Mouse (Mus musculus) layer of hippocampus, adult 9-10 months (tissue): ENCODE results near the gene Cep250.

Source experiments
- DNase-seq: peaks from one replicate; pipeline ENCODE4 v3.0.0; 2022; ENCODE audit warnings: low spot score

The Cep250 gene

DNA sequence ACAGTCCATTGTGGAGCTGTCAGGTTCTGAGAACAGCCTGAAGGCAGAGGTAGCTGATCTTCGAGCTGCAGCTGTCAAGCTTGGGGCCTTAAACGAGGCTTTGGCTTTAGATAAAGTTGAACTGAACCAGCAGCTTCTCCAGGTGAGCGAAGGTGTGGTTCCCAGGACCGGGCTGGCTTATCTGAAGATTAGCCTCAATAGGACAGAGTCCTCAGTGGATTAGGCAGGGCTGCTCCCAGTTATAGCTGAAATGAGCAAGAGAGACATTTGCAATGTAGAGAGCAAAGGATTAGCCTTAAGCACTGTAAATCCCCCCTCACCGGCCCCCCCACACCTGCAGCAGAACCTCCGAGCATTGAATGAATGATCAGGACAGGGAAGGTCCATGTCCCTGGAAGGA, 17.1 kb downstream of the Cep250 start:
- no peak for DNase-seq

DNA sequence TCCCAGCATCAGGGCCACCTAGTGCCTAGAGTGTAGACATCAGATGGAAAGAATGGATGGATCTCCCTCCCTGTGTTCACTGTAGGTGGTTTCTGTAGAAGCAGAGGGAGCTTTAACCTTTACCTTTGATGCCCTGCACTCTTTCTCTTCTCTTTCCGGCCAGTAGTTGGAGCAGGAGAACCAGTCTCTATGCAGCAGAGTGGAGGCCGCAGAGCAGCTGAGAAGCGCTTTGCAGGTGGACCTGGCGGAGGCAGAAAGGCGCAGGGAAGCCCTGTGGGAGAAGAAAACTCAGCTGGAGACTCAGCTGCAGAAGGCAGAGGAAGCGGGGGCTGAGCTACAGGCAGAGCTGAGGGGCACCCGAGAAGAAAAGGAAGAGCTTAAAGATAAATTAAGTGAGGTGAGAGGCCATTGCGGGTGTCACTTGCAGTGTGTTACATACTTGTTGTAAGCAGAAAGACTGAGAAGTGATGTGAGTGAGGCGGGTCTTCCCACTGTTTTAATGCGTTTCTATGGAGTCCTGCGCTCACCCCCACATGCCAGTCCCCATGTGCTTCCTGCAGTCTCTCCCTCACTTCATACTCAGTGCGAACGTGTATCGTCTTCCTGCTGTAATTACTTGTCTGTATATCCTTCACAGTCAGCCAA, 18.0 kb downstream of the Cep250 start:
- DNase-seq = no peak

GRCm38 (mm10) chr2:155979328-155979991, 23.2 kb downstream of the Cep250 start:
- DNase-seq = no peak

GRCm38 (mm10) chr2:155985776-155986175, 29.5 kb downstream of the Cep250 start:
- no peak for DNase-seq

GRCm38 (mm10) chr2:155987131-155987530, 30.9 kb downstream of the Cep250 start:
- no peak for DNase-seq

DNA sequence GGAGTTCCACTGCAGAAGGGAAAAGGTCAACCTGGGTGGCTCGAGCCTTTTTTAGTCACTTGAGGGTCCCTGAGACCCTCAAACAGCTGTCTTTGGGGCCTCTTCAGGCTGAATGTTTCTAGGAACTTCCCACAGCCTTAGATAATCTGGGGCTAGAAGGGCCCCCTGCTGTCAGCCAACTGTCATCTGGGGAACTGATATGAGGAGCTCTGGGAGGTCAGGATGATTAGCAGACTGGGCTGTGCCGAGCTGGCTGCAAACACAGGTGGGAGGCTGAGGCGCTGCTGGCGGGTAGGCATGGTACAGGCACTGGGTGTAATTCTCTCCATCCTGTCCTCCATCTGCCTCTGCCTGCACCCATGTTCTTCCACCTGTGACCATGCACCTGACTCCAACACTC, 32.8 kb downstream of the Cep250 start:
- no peak for DNase-seq

GRCm38 (mm10) chr2:155991151-155991550, 34.9 kb downstream of the Cep250 start:
- no peak for DNase-seq

GRCm38 (mm10) chr2:155991863-155992321, 35.6 kb downstream of the Cep250 start:
- DNase-seq = no peak

DNA sequence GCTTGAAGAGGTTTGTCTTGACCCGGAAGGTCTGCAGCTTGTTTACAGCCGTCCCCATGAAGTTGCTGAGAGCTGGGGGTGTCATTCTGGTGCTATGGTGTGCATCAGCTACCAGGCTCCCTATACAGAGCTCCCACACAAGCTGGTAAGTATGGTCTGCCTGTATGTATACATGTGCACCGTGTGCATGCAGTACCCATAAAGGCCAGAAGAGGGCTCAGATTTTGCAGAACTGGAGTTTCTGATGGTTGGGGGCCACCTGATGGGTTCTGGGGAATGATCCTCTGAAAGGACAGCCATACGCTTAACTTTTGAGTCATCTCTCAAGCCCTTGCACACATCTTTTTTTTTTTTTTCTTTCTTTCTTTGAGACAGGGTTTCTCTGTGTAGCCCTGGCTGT, 49.1 kb downstream of the Cep250 start:
- DNase-seq = no peak

DNA sequence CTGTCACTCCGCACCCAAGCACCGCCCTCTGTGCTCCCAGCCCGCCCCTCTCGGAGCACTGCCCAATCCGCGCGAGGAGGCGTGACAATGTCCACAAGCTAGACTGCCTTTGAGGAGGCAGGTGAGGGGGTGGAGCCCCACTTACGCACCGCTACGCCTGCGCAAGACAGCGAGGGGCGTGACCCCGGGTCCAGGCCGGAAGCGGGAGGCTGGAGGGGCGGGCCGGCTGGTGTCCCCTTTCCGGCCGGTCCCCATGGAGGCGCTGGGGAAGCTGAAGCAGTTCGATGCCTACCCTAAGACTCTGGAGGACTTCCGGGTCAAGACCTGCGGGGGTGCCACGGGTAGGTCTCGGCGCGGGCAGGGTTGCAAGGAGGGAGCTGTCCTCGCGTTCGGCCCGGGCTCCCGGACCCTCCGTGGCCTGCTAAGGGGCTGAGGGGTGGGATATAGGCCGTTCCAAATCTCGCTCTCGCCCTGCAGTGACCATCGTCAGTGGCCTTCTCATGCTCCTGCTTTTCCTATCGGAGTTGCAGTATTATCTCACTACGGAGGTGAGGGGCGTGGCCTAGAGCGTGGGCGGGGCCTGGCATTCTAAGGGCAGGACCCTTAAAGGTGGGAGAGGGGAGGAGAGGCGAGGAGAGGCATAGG, 51.8 kb downstream of the Cep250 start, which contains the start of the genes 6430550D23Rik and Ergic3:
6430550D23Rik (minus strand) TSS at position 90 of the 645 bp plus-strand sequence.
Ergic3 (plus strand) TSS at position 158 of the 645 bp plus-strand sequence.
- peak; percentile 94 for DNase-seq

GRCm38 (mm10) chr2:156018106-156018505, 61.8 kb downstream of the Cep250 start:
- no peak for DNase-seq

GRCm38 (mm10) chr2:156021219-156021618, 65.0 kb downstream of the Cep250 start:
- DNase-seq = no peak

DNA sequence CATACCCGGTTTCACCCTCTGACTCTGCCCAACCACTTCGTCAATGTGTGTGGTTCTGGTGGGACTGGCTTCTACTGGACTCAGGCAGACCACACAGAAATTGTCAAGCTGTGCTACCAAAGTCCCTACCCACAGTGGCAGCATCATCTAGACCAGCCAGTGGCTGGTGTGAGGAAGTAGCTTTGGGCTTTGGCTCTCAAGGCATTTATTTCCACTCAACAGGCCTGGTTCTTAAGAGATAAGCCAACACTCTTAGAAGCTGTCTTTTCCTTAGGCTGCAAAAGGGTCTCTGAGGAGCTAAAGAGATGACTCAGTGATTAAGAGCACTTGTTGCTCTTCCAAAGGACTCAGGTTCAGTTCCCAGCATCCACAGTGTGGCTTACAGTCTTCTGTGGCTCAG, 65.5 kb downstream of the Cep250 start:
- no peak for DNase-seq

DNA sequence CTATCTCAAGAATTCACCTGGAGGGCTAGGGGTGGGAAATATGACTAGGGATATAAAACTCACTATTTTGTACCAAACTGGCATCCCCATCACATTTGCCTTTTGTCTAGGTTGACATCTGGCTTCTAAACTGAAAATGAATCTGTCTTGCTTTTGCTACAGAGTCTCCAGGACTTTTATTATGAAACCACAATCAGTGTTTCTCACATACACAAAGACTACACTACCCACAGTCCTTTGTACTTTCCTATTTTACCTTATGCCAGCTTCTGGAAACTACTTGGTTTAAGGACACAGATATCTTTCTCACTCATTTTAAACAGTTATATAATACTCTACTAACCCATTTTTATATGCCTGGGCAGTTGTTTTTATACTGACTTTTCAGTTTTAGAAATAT, 69.2 kb downstream of the Cep250 start:
- DNase-seq = no peak

- DNase-seq = no peak
Observed at GRCm38 (mm10) chr2:156039390-156039789, 83.1 kb downstream of the Cep250 start.

DNA sequence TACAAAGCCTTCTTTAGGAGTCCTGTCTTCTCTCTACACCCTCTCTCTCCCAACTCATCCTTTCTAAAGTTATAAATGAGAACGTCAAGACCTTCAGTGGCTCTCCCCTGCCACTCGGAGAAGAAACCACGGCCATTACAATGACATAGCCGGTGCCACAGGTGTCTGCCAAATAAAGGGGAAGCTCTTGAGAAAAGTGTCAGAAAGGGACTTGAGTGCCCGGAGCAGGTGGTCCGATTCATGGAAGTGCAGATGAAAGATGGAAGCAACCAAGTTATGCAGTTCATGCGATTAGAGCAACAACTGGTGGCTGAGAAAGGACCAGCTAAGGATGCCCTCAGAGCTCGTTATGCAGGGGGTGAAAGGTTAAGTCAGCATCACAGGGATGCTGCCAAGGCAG, 86.6 kb downstream of the Cep250 start:
- no peak for DNase-seq

GRCm38 (mm10) chr2:156047929-156048328, 91.7 kb downstream of the Cep250 start:
- DNase-seq = no peak
